Mouse (Mus musculus) testis, adult 2 months (tissue): ENCODE results near the gene Gm26558.
A peak's percentile ranks its signal among the peaks of the same experiment; 100 is the strongest.

Experiments
- CTCF ChIP-seq: fragments of 200-500 bp; IDR thresholded peaks from 2 replicates; pipeline ENCODE4 v1.5.1; 2012; ENCODE audit warnings: low read depth, mild to moderate bottlenecking, inconsistent platforms, low read length, moderate library complexity; ENCODE audit not compliant: control insufficient read depth, insufficient read depth, insufficient replicate concordance
- POLR2A ChIP-seq: fragments of 200-500 bp; IDR thresholded peaks from 2 replicates; pipeline ENCODE4 v1.6.1; 2012; ENCODE audit warnings: low read depth, mild to moderate bottlenecking, inconsistent platforms, low read length, moderate library complexity; ENCODE audit not compliant: control insufficient read depth

DNA sequence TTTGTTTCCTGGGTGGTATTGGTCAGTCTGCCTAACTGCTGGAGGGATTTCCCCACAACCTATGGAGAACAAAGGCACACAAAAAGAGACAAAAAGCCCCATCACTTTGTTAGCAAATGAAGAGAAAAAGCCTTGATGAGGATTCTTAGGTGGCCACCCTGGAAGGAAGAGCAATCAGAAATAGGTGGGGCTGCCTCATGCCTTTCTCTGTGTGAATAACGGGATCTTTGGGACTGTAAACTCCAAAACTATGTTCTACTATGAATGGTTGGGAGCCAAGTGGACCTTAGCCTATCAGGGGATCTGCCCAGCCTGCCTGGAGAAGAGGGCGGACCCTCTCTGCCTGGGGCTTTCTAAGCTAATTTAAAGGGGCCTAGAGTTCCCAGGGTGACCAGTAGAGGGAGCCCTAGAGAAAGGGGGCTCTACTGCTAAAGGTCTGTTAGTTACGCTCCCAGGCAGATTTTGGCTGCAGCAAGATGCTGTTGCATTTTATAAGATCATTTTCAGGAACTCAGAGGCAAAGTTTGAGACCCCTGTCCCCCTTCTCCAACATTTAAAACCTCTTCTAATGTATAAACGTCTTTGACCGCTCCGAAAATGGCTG is 42.6 kb downstream of the Gm26558 start:
- TF ChIP-seq CTCF (peak; percentile 37; the same call in 1 of the 2 replicates), POLR2A (no peak)
